Mouse (Mus musculus) stomach, embryonic 15.5 days (tissue): Measurements from ENCODE around the gene Ccdc78. TPM values are rescaled to one million over a fixed set of nuclear protein-coding genes. Genes with fewer than 3 reads are reported as not detected.
A peak's percentile ranks its signal among the peaks of the same experiment; 100 is the strongest.
"Not testable (repeated sequence)": the region's sequence is repeated elsewhere in the genome, so short reads cannot be mapped to it uniquely, and the experiment has no call there.

Experiments
- ATAC-seq: fragments of 200-750 bp; cut with Nextera tagmentation; 2 replicates; pipeline ENCODE4 v1.8.0; 2017; ENCODE audit warnings: low read depth, moderate number of reproducible peaks, moderate TSS enrichment; ENCODE audit not compliant: insufficient read depth, low FRiP score
- H3K27ac ChIP-seq: fragments of 300-500 bp; sonication (generic); 2 replicates; pipeline ENCODE4 v1.5.1; 2015; ENCODE audit warnings: mild to moderate bottlenecking, inconsistent platforms
- H3K27me3 ChIP-seq: fragments of 300-500 bp; sonication (generic); replicated peaks from 2 replicates; pipeline ENCODE4 v1.6.1; 2015; ENCODE audit warnings: inconsistent platforms
- H3K36me3 ChIP-seq: fragments of 300-500 bp; sonication (generic); 2 replicates; pipeline ENCODE4 v1.6.1; 2015; ENCODE audit warnings: inconsistent platforms
- H3K4me1 ChIP-seq: fragments of 300-500 bp; sonication (generic); 2 replicates; pipeline ENCODE4 v1.6.1; 2015; ENCODE audit warnings: inconsistent platforms
- H3K4me2 ChIP-seq: fragments of 300-500 bp; sonication (generic); 2 replicates; pipeline ENCODE4 v1.6.1; 2015; ENCODE audit warnings: mild to moderate bottlenecking, inconsistent platforms
- H3K4me3 ChIP-seq: fragments of 300-500 bp; sonication (generic); replicated peaks from 2 replicates; pipeline ENCODE4 v1.5.1; 2015; ENCODE audit warnings: inconsistent platforms
- H3K9ac ChIP-seq: fragments of 300-500 bp; sonication (generic); 2 replicates; pipeline ENCODE4 v1.6.1; 2015; ENCODE audit warnings: inconsistent platforms
- H3K9me3 ChIP-seq: fragments of 300-500 bp; sonication (generic); 2 replicates; pipeline ENCODE4 v1.6.1; 2016; ENCODE audit warnings: inconsistent platforms
- WGBS: fragments of 180-500 bp; shearing (Covaris S2); methylation state at CpG from one replicate; pipeline ENCODE4 v1.1.7; 2015; 5-methylcytosine and 5-hydroxymethylcytosine counted together
- polyA plus RNA-seq: library from polyadenylated mRNA; unstranded; fragments of >200 nt; fragmentation: Nextera tagmentation; extraction: Ambion mirVana; gene quantifications from 2 replicates; pipeline ENCODE4 v1.2.1, GENCODE M21; 2015

Gene Ccdc78
- 0.24 and 0.26 TPM in 2 replicates for polyA plus RNA-seq

GRCm38 (mm10) chr17:25786280-25786679 lies at the start of gene Ccdc78:
Ccdc78 (plus strand) TSS chr17:25786580.
- Histone ChIP-seq H3K4me1 (peaks cover 32% of the 10 kb centered on the region), H3K4me2 (peak within 1 kb of the TSS; percentile 86), H3K9me3 (no peaks in the 10 kb centered on the region), H3K9ac (peak within 1 kb of the TSS; percentile 60), H3K27me3 (no peaks in the 10 kb centered on the region), H3K27ac (peak within 1 kb of the TSS; percentile 92), H3K36me3 (peaks cover 16% of the 10 kb centered on the region), H3K4me3 (peak within 1 kb of the TSS; percentile 82)
- WGBS: 82% methylated on average over 3 of the region's 3 CpGs
- no peak for ATAC-seq

GRCm38 (mm10) chr17:25738861-25739260 lies 47.5 kb upstream of the Ccdc78 start:
- H3K4me1 ChIP-seq: no peaks in the 10 kb centered on the region
- H3K4me3 ChIP-seq: no peak overlapping the region
- no peaks in the 10 kb centered on the region for H3K9me3 ChIP-seq
- WGBS: 79% methylated on average over 7 of the region's 7 CpGs
- no peaks in the 10 kb centered on the region for H3K27me3 ChIP-seq
- no peak for ATAC-seq
- H3K27ac ChIP-seq: no peak overlapping the region
- no peaks in the 10 kb centered on the region for H3K36me3 ChIP-seq
- no peak overlapping the region for H3K9ac ChIP-seq
- H3K4me2 ChIP-seq: no peak overlapping the region

GRCm38 (mm10) chr17:25741471-25741870 lies 44.9 kb upstream of the Ccdc78 start:
- H3K4me3 ChIP-seq, H3K4me1 ChIP-seq, H3K9me3 ChIP-seq, H3K27me3 ChIP-seq, H3K27ac ChIP-seq, H3K9ac ChIP-seq, ATAC-seq, H3K36me3 ChIP-seq, H3K4me2 ChIP-seq: not testable (repeated sequence)
- WGBS: 73% methylated on average over 12 of the region's 12 CpGs

- Histone ChIP-seq H3K27me3 (no peaks in the 10 kb centered on the region), H3K9me3 (no peaks in the 10 kb centered on the region), H3K27ac (no peak overlapping the region), H3K4me3 (no peak overlapping the region), H3K4me1 (no peaks in the 10 kb centered on the region), H3K4me2 (no peak overlapping the region), H3K36me3 (no peaks in the 10 kb centered on the region), H3K9ac (no peak overlapping the region)
- ATAC-seq: no peak
- WGBS: 88% methylated on average over 9 of the region's 9 CpGs
These were observed 42.5 kb upstream of the Ccdc78 start for GRCm38 (mm10) chr17:25743831-25744230.

- no peak overlapping the region for H3K9ac ChIP-seq
- H3K36me3 ChIP-seq: no peaks in the 10 kb centered on the region
- H3K9me3 ChIP-seq: no peaks in the 10 kb centered on the region
- no peaks in the 10 kb centered on the region for H3K4me1 ChIP-seq
- H3K27me3 ChIP-seq: no peaks in the 10 kb centered on the region
- no peak for ATAC-seq
- 72% methylated on average over 10 of the region's 10 CpGs for WGBS
- H3K27ac ChIP-seq: no peak overlapping the region
- H3K4me2 ChIP-seq: no peak overlapping the region
- no peak overlapping the region for H3K4me3 ChIP-seq
These were observed 42.1 kb upstream of the Ccdc78 start for GRCm38 (mm10) chr17:25744311-25744710.

GRCm38 (mm10) chr17:25748238-25748637 lies 38.1 kb upstream of the Ccdc78 start:
- no peak overlapping the region for H3K9ac ChIP-seq
- no peak overlapping the region for H3K27ac ChIP-seq
- no peak overlapping the region for H3K4me3 ChIP-seq
- no peaks in the 10 kb centered on the region for H3K9me3 ChIP-seq
- H3K36me3 ChIP-seq: no peaks in the 10 kb centered on the region
- 92% methylated on average over 4 of the region's 4 CpGs for WGBS
- no peak for ATAC-seq
- peaks cover 6% of the 10 kb centered on the region for H3K4me1 ChIP-seq
- H3K27me3 ChIP-seq: no peaks in the 10 kb centered on the region
- H3K4me2 ChIP-seq: no peak overlapping the region

- Histone ChIP-seq H3K9me3 (no peaks in the 10 kb centered on the region), H3K27me3 (no peaks in the 10 kb centered on the region), H3K4me2 (no peak overlapping the region), H3K9ac (no peak overlapping the region), H3K4me1 (peaks cover 6% of the 10 kb centered on the region), H3K4me3 (no peak overlapping the region), H3K36me3 (no peaks in the 10 kb centered on the region), H3K27ac (no peak overlapping the region)
- WGBS: 84% methylated on average over 6 of the region's 6 CpGs
- ATAC-seq: no peak
These were observed 37.1 kb upstream of the Ccdc78 start for GRCm38 (mm10) chr17:25749314-25749713.

GRCm38 (mm10) chr17:25751446-25751845 lies 34.9 kb upstream of the Ccdc78 start:
- Histone ChIP-seq H3K4me3 (no peak overlapping the region), H3K27me3 (no peaks in the 10 kb centered on the region), H3K4me2 (no peak overlapping the region), H3K36me3 (no peaks in the 10 kb centered on the region), H3K4me1 (peaks cover 8% of the 10 kb centered on the region), H3K9me3 (no peaks in the 10 kb centered on the region), H3K9ac (no peak overlapping the region), H3K27ac (no peak overlapping the region)
- ATAC-seq: no peak
- 17% methylated on average over 5 of the region's 5 CpGs for WGBS

- peak within 1 kb of the TSS; percentile 19; the same call in 1 of the 2 replicates for H3K4me2 ChIP-seq
- H3K9ac ChIP-seq: no peak within 1 kb of the TSS
- peak; percentile 25; the same call in 1 of the 2 replicates for ATAC-seq
- H3K27me3 ChIP-seq: no peaks in the 10 kb centered on the region
- H3K27ac ChIP-seq: no peak within 1 kb of the TSS
- H3K9me3 ChIP-seq: no peaks in the 10 kb centered on the region
- H3K4me3 ChIP-seq: no peak within 1 kb of the TSS; the same call in 1 of the 2 replicates
- WGBS: 70% methylated on average over 9 of the region's 9 CpGs
- H3K36me3 ChIP-seq: no peaks in the 10 kb centered on the region
- H3K4me1 ChIP-seq: peaks cover 11% of the 10 kb centered on the region
These were observed 32.1 kb upstream of the Ccdc78 start, which contains the start of gene Msln for GRCm38 (mm10) chr17:25754241-25754640. Msln (minus strand) TSS chr17:25754378.

GRCm38 (mm10) chr17:25755086-25755485 lies 31.3 kb upstream of the Ccdc78 start:
- no peaks in the 10 kb centered on the region for H3K9me3 ChIP-seq
- H3K4me2 ChIP-seq: no peak overlapping the region
- H3K27ac ChIP-seq: no peak overlapping the region
- no peak overlapping the region for H3K4me3 ChIP-seq
- H3K36me3 ChIP-seq: no peaks in the 10 kb centered on the region
- 71% methylated on average over 4 of the region's 4 CpGs for WGBS
- no peak for ATAC-seq
- no peak overlapping the region for H3K9ac ChIP-seq
- H3K4me1 ChIP-seq: peaks cover 11% of the 10 kb centered on the region
- no peaks in the 10 kb centered on the region for H3K27me3 ChIP-seq

GRCm38 (mm10) chr17:25755627-25756377 lies 30.6 kb upstream of the Ccdc78 start:
- Histone ChIP-seq H3K36me3 (no peaks in the 10 kb centered on the region), H3K4me1 (peaks cover 11% of the 10 kb centered on the region), H3K9ac (no peak overlapping the region), H3K4me2 (no peak overlapping the region), H3K27me3 (no peaks in the 10 kb centered on the region), H3K4me3 (no peak overlapping the region), H3K27ac (peak overlapping the region; percentile 41; the same call in 1 of the 2 replicates), H3K9me3 (no peaks in the 10 kb centered on the region)
- ATAC-seq: peak; percentile 68
- 23% methylated on average over 4 of the region's 4 CpGs for WGBS

- Histone ChIP-seq H3K27ac (peak overlapping the region; percentile 41), H3K4me3 (no peak overlapping the region), H3K9ac (no peak overlapping the region), H3K36me3 (no peaks in the 10 kb centered on the region), H3K4me1 (peaks cover 6% of the 10 kb centered on the region), H3K9me3 (no peaks in the 10 kb centered on the region), H3K27me3 (no peaks in the 10 kb centered on the region), H3K4me2 (no peak overlapping the region)
- WGBS: 59% methylated on average over 9 of the region's 9 CpGs
- peak; percentile 37; the same call in 1 of the 2 replicates for ATAC-seq
These were observed 29.8 kb upstream of the Ccdc78 start for GRCm38 (mm10) chr17:25756378-25757242.
